Mouse (Mus musculus) large intestine, adult 2 months (tissue): Measurements from ENCODE around the gene Traip. TPM values are rescaled to one million over a fixed set of nuclear protein-coding genes. Genes with fewer than 3 reads are reported as not detected.
A peak's percentile ranks its signal among the peaks of the same experiment; 100 is the strongest.

Source experiments
- DNase-seq: peaks from one replicate; pipeline ENCODE4 v3.0.0-alpha.2; 2012; ENCODE audit warnings: low read depth, low spot score
- WGBS: fragments of 180-500 bp; shearing (Covaris S2); methylation state at CpG from one replicate; pipeline ENCODE4 v1.1.7; 2018; 5-methylcytosine and 5-hydroxymethylcytosine counted together
- polyA plus RNA-seq: library from polyadenylated mRNA; depleted of rRNA; stranded (reverse); fragments of >200 nt; gene quantifications from 2 replicates; pipeline ENCODE4 v1.2.3, GENCODE M21; 2012

Traip gene
- polyA plus RNA-seq, 1 experiment, result 3.7 TPM

GRCm38 (mm10) chr9:107966676-107967075, 16.7 kb downstream of the Traip start:
- WGBS, result 85% methylated on average over 10 of the region's 10 CpGs
- no peak for DNase-seq

- 84% methylated on average over 6 of the region's 6 CpGs for WGBS
- no peak for DNase-seq
Observed at GRCm38 (mm10) chr9:107967437-107967836, 17.5 kb downstream of the Traip start.

GRCm38 (mm10) chr9:107968531-107968930, 18.6 kb downstream of the Traip start:
- WGBS, result 90% methylated on average over 7 of the region's 7 CpGs
- DNase-seq, result no peak

GRCm38 (mm10) chr9:107970311-107970710, 20.4 kb downstream of the Traip start:
- no peak for DNase-seq
- 82% methylated on average over 5 of the region's 5 CpGs for WGBS

GRCm38 (mm10) chr9:107971690-107972541, 22.0 kb downstream of the Traip start:
- 44% methylated on average over 8 of the region's 8 CpGs for WGBS
- DNase-seq, result peak; percentile 21

- 78% methylated on average over 10 of the region's 10 CpGs for WGBS
- no peak for DNase-seq
Observed at GRCm38 (mm10) chr9:107974491-107975171, 24.7 kb downstream of the Traip start.

GRCm38 (mm10) chr9:107975399-107976386, 25.8 kb downstream of the Traip start, which contains the start of gene Uba7:
Uba7 (plus strand) TSS chr9:107975505.
- peak; percentile 83 for DNase-seq
- 54% methylated on average over 12 of the region's 12 CpGs for WGBS

GRCm38 (mm10) chr9:107978815-107979214, 28.9 kb downstream of the Traip start:
- no peak for DNase-seq
- whole genome bisulfite sequencing, result 94% methylated on average over 12 of the region's 12 CpGs

- DNase-seq, result no peak
- WGBS, result 62% methylated on average over 7 of the region's 7 CpGs
Observed at GRCm38 (mm10) chr9:107981684-107982605, 32.0 kb downstream of the Traip start.

GRCm38 (mm10) chr9:107982681-107983346, 32.9 kb downstream of the Traip start, which contains the start of gene Gm20661:
Gm20661 (plus strand) TSS chr9:107983058.
- 64% methylated on average over 14 of the region's 14 CpGs for WGBS
- DNase-seq, result no peak

- 52% methylated on average over 4 of the region's 4 CpGs for WGBS
- DNase-seq, result no peak
Observed at GRCm38 (mm10) chr9:107983421-107983890, 33.5 kb downstream of the Traip start.

GRCm38 (mm10) chr9:107984052-107984753, 34.3 kb downstream of the Traip start:
- 67% methylated on average over 19 of the region's 19 CpGs for WGBS
- DNase-seq, result no peak

GRCm38 (mm10) chr9:107984754-107985055, 34.8 kb downstream of the Traip start:
- DNase-seq, result no peak
- WGBS, result 69% methylated on average over 9 of the region's 9 CpGs

- DNase-seq, result no peak
- 3% methylated on average over 58 of the region's 58 CpGs for WGBS
Observed at GRCm38 (mm10) chr9:107985131-107986119, 35.5 kb downstream of the Traip start, which contains the start of gene Inka1. Inka1 (minus strand) TSS chr9:107985879.

GRCm38 (mm10) chr9:107986376-107986775, 36.4 kb downstream of the Traip start:
- WGBS, result 3% methylated on average over 18 of the region's 18 CpGs
- DNase-seq, result no peak

GRCm38 (mm10) chr9:107987950-107988349, 38.0 kb downstream of the Traip start:
- 50% methylated on average over 3 of the region's 3 CpGs for WGBS

More at GRCm38 (mm10) chr9:107987950-107988349, 38.0 kb downstream of the Traip start:
- no peak for DNase-seq
